Mouse (Mus musculus): ENCODE results near the gene Ncor2. TPM values are rescaled to one million over a fixed set of nuclear protein-coding genes. Genes with fewer than 3 reads are reported as not detected.
"Not testable (repeated sequence)": the region's sequence is repeated elsewhere in the genome, so short reads cannot be mapped to it uniquely, and the experiment has no call there.

Ncor2 gene
- 100 to 1,000 TPM; 177 to 208 TPM for total RNA-seq (2021)
- long read RNA-seq, experiment 1, partial matches to known transcripts: 33 of 68 reads
- long read RNA-seq, experiment 1, other reads (novel, unspliced or antisense): 34 of 68 reads
- long read RNA-seq, experiment 2, partial matches to known transcripts: 16 of 36 reads
- long read RNA-seq, experiment 2, other reads (novel, unspliced or antisense): 19 of 36 reads

DNA sequence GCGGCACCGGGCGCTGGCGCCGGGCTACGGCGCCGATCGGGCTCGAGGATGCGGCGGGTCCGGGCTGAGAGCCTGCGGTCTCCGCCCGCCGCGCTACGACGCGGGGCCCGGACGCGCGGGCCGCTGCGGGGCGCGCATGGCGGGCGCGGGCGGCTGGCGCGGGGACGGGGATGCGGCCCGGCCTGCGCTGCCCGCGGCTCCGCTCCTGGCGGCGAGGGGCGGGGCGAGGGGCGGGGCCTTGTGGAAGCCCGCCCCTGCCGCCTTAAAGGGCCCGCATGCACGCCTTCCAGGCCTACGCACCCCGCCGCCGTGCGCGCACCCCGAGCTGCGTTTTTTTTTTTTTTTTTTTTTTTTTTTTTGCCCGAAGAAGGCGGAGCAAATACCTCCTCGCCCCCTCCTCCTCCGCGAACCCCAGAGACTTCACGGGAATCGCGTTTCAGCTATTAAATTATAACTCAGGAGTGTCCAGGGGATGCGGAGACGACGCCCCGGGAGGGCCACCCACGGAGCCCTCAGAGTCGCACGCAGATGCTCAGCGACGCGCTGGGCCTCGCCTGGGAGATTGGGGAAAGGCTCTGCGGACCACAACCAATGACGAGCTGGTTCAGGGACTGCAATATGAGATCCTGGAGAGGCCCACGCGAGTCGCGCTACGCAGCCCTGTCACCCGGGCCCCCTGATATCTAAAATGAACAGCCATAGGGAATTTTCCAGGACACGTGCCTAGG lies at the start of gene Ncor2:
Gene Ncor2, minus strand, starts transcription at position 213 of the 728 bp plus-strand sequence.
- DNase-seq (ENCODE audit: low spot score in 2 of 2): peak; percentile 78 to 84

DNA sequence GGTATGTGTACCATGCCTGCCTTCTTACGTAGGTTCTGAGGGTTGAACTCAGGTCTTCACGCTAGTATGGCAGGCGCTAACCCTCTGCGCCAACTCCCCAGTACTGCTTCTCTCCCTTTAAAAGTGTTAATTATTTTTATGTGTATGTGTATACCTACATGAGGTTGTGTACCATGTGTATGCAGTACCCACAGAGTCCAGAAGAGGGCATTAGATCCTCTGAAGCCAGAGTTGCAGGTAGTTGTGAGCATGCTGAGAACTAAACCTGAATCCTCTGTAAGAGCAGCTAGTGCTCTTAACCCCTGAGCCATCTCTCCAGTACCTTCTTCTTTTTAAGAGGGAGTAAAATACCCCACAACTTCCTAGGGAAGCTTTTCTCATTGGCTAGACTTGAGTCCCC lies 48.7 kb upstream of the Ncor2 start:
- no peak for DNase-seq (ENCODE audit: low spot score in 2 of 2)

DNA sequence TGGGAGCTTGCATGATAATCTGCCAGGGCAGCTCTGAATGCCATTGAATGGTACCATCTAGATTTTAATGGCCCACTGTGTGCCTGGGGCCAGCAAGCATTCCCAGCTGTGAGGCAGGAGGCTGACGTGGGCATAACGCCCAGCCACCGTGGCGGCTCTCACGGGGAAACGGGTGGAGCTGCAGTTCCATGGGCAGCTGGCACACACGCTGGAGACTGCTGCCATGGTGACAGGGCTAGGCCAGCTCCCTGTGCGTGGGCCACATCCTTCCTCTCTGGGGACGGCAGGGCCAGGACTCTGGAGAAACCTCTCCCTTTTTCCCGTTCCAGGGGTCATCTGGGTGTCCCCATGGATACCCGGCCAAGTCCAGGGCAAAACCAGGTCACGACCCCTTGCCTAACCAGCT lies 47.2 kb upstream of the Ncor2 start:
- peak; percentile 80 to 90 for DNase-seq (ENCODE audit: low spot score in 2 of 2)

DNA sequence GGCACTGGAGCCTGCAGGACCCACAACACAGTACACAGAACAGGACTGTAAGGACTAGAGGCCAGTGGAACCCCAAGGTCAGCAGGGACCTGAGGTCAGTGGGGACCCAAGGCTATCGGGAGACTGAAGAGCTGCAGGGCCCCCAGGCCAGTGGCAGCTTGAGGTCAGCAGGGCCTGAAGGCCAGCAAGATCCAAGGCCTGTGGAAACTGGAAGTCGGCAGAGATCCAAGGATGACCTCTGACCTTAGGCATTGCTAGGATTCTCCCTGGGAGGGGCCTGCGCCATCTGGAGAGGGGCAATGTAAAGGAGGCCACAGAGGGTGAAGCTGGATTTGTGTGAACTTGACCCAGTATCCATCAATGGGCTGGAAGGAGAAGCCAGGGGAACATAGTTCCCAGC lies 45.9 kb upstream of the Ncor2 start:
- DNase-seq (ENCODE audit: low spot score in 2 of 2): no peak

DNA sequence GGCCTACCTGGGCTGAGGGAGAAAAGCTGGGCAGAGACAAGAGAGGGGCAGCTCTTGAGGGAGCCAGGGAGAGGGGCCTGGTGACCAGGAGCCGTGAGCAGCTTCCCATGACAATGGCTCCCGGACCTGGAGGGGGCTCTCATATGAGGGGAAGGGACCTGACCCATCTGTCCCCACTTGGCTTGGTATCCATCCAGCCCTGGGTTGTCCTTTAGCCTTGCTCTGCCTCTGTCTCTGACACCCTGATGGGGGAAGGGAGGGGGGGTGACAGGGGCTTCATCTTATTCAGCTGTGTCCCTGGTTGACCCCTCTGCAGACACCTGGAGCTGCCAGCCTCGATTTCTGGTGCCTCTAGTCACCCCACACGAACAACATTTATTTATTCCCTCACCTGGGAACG lies 44.9 kb upstream of the Ncor2 start:
- no peak for DNase-seq (ENCODE audit: low spot score in 2 of 2)

DNA sequence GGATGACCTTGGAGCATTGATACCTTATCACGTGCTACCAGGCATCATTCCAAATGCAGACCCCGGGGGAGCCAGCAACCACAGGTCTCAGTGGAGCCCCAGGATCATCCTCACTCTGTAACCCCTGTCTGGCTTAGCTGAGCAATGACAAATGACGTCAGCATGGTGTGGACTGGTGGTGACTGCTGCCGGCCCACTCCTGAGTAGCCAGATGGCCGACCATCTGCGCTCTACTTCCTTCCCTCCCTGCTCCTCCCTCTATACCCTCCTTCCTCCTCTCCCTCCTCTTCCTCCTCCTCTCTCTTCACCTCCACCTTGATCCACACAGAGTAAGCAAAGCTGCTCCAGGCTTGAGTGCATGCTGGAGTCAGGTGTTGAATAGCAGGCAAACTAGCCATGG lies 43.7 kb upstream of the Ncor2 start:
- peak; percentile 69 to 70 for DNase-seq (ENCODE audit: low spot score in 2 of 2)

DNA sequence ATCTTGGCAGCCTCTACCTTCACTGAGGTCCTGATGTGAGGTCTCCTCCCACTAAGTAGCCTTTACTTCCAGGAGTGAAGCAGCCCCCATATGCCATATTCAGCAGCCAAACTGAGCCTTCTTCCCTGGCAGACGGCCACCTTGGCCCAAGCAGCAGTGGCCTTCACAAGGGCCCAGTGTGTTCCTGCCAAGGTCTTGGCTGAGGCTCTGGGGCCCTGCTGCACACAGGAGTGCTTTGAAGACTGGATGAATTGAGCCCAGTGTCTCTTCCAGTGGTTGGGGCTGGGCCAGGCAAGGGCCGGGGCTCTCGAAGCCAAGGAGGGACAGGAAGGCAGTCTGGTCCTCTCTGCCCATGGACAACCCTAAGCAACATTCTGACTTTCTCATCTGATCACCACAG lies 42.8 kb upstream of the Ncor2 start:
- DNase-seq (ENCODE audit: low spot score in 2 of 2): peak; percentile 63 to 68

DNA sequence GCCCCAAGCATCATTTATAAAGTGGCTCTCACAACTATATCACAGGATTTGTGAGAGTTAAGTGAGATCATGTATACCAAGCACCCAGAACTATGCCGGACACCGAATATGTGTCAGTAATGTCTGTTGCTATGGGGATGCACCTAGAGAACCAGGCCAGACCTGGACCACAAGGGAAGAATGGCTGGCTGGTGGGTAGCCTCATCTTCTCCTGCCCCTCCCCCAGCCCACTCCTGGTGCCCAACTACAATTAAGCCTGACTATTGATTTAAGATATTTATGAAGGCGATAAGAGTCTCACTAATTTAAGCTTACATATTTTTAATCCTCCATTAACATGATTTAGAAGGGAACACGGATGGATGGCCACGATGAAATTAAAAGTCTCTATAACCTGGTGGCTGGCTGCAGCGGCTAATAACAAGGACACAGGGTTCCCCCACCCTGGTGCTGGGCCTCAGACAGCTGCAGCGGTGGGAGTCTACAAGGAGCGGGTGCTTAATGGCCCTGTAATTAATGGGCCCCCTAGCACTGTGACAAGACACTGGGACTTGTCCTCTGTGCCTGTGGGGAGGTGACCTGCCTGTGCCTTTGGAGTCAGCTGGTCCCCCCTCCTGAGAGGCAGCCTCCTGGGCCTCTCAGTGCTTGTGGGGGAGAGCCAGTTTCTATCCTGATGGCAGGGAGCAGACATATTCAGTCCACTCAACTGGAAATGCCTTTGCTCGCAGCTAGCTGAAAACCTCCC lies 38.6 kb upstream of the Ncor2 start:
- DNase-seq (ENCODE audit: low spot score in 2 of 2): no peak

DNA sequence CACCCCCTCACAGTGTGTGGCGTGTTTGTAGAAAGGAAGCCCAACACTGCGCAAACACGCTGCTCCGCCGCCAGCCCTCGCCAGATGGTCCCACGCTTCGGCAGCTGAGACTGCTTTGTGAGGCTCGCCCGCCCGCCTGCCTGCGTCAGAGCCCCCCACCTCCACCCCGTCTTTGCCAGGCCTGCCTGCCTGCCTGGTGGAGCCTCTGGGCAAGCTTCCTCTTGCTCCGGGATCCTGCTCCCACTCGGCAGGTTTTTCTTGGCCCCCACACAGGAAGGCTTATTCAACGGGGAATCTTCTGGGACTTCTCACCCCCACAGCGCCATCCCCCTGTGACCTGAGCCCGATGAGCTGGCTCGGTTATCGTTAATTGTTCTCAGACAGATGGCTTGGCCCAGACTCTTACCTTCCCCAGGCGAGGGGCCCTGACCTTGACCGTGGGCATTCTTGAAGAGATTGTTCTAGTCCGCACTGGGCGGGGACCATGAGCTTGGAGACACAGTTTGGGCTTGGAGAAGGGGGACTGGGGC lies 37.0 kb upstream of the Ncor2 start:
- peak; percentile 91 to 95 for DNase-seq (ENCODE audit: low spot score in 2 of 2)

DNA sequence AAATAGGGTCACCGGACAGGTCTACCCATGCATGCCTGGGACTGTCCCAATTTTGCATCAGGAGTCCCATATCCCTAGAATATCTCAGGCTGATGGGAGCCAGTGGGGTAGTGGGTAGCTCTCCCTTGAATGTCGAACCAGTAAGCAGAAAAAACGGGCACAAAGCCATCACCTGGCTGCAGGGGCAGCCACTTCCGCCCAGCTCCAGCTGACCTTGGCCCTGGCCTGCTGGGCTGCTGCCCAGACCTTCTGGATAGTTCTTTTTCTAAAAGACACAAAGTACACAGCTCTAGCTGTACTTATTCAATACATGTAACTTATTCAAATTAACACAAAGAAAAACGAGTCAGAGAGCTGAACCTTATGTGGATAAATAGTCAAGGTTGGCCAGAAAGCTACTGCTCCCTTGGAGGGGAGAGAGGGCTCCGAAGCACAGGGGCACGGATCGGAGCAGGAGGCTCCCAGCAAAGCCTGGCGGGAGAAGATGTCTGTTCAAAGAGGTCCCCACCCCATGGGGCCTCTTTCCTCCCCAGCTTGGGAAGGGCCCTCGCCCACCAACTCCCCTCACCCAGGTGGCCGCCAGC lies 36.4 kb upstream of the Ncor2 start:
- no peak for DNase-seq (ENCODE audit: low spot score in 2 of 2)

DNA sequence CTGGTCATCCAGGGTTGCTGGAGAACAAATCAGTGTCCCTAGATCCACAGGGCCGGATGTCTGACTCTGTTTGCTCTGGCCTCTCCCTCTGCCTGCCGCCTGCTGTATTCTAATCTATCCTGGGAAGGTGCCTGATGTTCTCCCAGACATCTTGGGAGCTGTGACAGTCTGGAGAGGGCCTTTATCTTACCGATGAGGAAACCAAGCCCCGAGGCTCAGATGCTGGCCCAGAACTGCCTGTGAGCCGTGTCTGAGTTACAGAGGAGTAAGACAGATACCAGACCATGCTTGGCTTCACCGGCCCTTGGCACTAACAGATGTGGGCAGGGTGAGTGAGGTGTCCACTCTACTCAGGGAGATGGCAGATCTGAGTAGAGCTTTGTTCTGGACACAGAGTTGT lies 35.0 kb upstream of the Ncor2 start:
- DNase-seq (ENCODE audit: low spot score in 2 of 2): no peak

DNA sequence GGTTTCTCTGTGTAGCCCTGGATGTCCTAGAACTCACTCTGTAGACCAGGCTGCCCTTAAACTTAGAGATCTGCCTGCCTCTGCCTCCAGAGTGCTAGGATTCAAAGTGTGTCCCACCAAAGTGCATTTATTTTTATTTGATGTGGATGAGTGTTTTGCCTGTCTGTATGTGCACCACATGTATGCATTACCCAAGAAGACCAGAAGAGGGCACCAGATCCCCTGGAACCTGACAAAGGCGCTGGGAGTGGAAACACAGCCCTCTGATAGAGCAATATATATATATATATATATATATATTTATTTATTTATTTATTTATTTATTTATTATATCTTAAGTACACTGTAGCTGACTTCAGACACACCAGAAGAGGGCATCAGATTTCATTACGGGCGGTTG lies 25.9 kb upstream of the Ncor2 start:
- not testable (repeated sequence) for DNase-seq (ENCODE audit: low spot score in 2 of 2)

DNA sequence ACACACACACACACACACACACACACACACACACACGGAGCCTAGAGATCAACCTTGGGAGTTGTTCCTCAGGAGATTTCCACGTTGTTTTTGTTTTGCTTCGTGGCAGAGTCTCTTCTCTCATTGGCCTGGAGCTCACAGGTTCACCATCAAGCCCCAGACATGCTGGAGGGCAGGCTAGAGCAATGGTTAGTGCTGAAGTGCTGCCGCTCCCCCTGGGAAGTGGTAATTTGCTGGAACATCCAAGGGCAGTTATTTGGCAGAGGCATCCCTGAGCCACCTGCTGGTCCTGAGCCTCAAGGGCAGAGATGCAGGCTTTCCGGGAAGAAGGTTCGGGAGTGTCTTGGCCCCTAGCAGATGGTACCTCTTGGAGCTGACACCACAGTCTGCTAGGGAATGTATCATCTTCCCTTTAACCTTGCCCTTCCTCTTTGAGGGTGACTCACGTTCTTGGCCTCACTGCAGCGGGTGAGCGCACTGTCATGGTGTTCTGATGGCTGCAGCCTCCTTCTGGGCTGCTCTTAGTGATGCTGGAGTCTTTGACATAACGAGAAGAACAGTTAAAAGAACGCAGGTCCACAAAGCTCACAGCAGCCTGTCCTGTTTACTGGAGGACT lies 25.3 kb upstream of the Ncor2 start:
- no peak for DNase-seq (ENCODE audit: low spot score in 2 of 2)

DNA sequence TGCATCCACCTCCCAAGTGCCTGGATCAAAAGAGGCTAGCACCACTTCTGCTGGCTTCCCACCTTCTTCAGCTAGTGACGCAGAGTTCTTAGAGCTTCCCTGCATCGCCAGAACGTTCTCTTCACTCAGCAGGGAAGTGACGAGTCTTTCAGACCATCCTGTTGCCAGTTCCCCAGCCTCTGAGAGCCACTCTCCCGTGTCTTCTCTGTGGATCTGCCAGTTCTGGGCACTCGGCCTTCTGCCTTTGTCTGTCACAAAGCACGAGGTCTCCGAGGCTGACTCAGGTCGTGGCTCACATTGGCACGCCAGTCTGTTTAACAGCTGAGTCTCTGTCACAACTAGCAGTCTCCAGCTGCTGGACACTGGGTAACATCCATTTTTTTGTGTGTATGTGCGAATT lies 24.7 kb upstream of the Ncor2 start:
- peak; percentile 50 to 53 for DNase-seq (ENCODE audit: low spot score in 2 of 2)

DNA sequence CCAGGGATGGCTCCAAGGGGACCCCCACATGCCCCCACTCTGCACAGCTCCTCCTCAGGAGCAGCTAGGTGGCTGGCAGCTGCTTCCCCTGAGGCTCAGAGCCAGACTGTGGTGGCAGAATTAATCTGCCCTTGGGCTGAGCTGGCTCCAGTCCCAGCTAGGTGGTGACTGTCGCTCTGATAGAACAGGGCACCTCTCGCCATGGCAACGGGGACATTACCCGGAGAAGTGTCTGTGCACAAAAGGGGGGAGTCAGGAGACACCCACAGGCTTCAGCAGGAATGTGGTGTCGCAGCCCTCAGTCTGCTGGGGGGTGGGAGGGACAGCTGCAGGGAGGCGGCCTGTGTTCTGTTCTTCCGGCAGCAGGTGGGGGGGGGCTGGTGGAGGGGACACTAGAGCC lies 24.1 kb upstream of the Ncor2 start:
- peak; percentile 50 to 73 for DNase-seq (ENCODE audit: low spot score in 2 of 2)

DNA sequence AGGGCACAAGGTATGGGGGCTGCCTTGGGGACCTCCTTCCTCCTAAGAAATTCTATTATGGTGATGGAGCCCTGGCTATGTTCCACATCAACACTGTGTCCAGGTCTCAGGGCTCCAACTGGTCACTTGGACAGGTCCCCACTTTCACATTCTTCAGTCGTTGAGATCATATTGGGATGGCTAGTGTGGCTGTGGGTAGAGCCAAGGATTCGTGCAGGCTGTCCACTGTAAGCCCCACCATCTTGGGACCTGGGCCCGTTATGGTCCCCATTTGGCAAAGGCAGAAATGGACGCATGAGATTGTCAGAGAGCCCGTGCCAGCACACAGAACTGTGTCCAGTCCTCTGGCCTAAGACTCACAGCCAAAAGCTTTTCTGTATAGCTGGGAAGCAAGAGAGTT lies 23.1 kb upstream of the Ncor2 start:
- no peak for DNase-seq (ENCODE audit: low spot score in 2 of 2)

DNA sequence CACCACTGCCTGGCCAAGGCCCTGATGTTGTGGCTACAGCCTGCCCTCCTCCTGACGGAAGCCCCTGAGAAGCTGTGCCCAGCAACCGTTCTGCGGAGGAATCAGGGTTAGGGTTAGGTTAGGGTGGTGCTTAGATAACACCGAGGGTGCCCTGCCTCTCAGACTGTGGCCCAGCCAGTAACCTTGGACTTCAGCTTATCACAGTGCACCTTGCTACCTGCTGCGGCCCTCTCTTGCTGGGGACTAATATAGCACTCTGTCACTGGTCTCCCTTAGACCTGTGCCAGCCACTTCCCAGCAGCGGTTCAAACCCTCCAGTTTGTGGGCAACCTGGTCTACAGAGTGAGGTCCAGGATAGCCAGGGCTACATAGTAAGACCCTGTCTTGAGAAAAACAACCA lies 20.1 kb upstream of the Ncor2 start:
- DNase-seq (ENCODE audit: low spot score in 2 of 2): no peak

DNA sequence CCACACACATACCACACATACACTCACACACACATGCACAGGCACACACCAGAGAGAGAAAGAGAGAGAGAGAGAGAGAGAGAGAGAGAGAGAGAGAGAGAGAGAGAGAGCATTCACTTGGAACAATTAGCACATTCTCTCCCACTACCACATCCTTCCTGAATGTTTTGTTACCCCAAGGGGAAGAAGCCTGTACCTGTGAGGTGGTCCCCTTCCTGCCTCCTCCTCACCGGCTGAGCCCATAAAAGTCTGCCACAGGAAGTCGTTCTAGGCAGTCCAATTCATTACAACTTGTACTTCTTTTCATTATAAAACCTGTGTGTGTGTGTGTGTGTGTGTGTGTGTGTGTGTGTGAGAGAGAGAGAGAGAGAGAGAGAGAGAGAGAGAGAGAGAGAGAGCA lies 18.3 kb upstream of the Ncor2 start:
- DNase-seq (ENCODE audit: low spot score in 2 of 2): not testable (repeated sequence)

DNA sequence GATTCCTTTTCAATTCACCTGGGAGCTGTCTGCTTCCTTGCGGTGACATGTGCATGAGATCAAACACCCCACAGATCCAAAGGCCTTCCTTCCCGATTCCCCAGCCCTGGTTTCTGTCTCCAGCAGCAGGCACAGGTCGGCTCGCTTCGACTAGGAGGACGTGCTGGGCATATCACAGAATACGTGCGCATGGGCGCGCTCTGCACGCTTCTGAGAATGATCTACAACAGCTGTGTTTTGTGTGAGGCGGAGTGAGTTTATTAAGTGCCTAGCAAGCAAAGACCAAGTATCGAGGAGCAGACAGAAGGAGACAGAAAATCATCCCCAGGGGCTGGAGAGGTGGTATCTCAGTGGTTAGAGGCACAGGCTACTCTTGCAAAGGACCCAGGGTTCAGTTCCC lies 17.0 kb upstream of the Ncor2 start:
- DNase-seq (ENCODE audit: low spot score in 2 of 2): no peak

DNA sequence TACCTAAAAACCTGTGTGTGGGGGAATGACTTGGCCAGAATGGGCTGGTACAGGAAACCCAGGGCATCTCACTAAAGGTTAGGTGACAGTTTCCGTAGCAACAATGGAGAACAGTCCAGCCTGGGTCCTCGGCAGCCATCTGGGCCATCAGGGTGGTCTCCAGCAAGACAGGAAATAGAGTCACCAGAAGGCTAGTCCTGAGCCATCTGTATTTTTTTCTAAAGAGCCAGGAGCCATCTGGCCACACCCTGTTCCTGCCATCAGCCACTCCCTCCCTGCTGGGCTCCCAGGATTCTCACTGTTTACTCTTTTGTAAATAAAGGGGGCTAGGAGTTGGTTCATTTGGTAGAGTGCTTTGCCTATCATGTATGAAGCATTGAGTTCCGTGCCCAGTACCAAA lies 16.1 kb upstream of the Ncor2 start:
- DNase-seq (ENCODE audit: low spot score in 2 of 2): no peak

Measured in left cerebral cortex, adult 18-20 months (tissue).